Mouse (Mus musculus): ENCODE results near the gene Mrpl51.

Mrpl51 gene

GRCm38 (mm10) chr6:125159773-125160557 is 31.6 kb upstream of the Mrpl51 start:
- in situ Hi-C loops (cut with MboI): loop anchor here (5.0 kb wide), 1 partner anchor 112 kb away; no protein-coding TSS in a partner anchor

- in situ Hi-C loops (cut with MboI): loop anchor here (5.0 kb wide), 1 partner anchor 112 kb away; no protein-coding TSS in a partner anchor
Observed at GRCm38 (mm10) chr6:125160558-125160853, 31.1 kb upstream of the Mrpl51 start.

- in situ Hi-C loops (cut with MboI): loop anchor here (5.0 kb wide), 1 partner anchor 111 kb away; no protein-coding TSS in a partner anchor
Observed at GRCm38 (mm10) chr6:125160854-125161760, 30.5 kb upstream of the Mrpl51 start.

- in situ Hi-C loops (cut with MboI): loop anchor here (5.0 kb wide), 1 partner anchor 110 kb away; no protein-coding TSS in a partner anchor
Observed at GRCm38 (mm10) chr6:125161971-125162370, 29.6 kb upstream of the Mrpl51 start.

- in situ Hi-C loops (cut with MboI): loop anchor here (5.0 kb wide), 1 partner anchor 110 kb away; no protein-coding TSS in a partner anchor
Observed at GRCm38 (mm10) chr6:125162615-125163305, 28.8 kb upstream of the Mrpl51 start.

GRCm38 (mm10) chr6:125163801-125164657 is 27.6 kb upstream of the Mrpl51 start:
- in situ Hi-C loops (cut with MboI): loop anchor here (5.0 kb wide), 1 partner anchor 108 kb away; no protein-coding TSS in a partner anchor

- in situ Hi-C loops (cut with MboI): loop anchor here (5.0 kb wide), 1 partner anchor 108 kb away; no protein-coding TSS in a partner anchor
Observed at GRCm38 (mm10) chr6:125164672-125165327, 26.8 kb upstream of the Mrpl51 start.

- in situ Hi-C loops (cut with MboI): no loop called here
Observed at GRCm38 (mm10) chr6:125165328-125165891, 26.2 kb upstream of the Mrpl51 start.

- in situ Hi-C loops (cut with MboI): no loop called here
Observed at GRCm38 (mm10) chr6:125166051-125166751, 25.4 kb upstream of the Mrpl51 start, which contains the start of gene Gapdh. TSS of gene Gapdh (minus strand) at chr6:125166467.

- in situ Hi-C loops (cut with MboI): no loop called here
Observed at GRCm38 (mm10) chr6:125166861-125167650, 24.5 kb upstream of the Mrpl51 start.

GRCm38 (mm10) chr6:125168086-125168485 is 23.5 kb upstream of the Mrpl51 start:
- in situ Hi-C loops (cut with MboI): no loop called here

GRCm38 (mm10) chr6:125170194-125170593 is 21.4 kb upstream of the Mrpl51 start:
- in situ Hi-C loops (cut with MboI): no loop called here

GRCm38 (mm10) chr6:125172474-125172873 is 19.1 kb upstream of the Mrpl51 start:
- in situ Hi-C loops (cut with MboI): no loop called here

GRCm38 (mm10) chr6:125173256-125173655 is 18.3 kb upstream of the Mrpl51 start:
- in situ Hi-C loops (cut with MboI): no loop called here

GRCm38 (mm10) chr6:125175469-125175868 is 16.1 kb upstream of the Mrpl51 start:
- in situ Hi-C loops (cut with MboI): no loop called here

- in situ Hi-C loops (cut with MboI): no loop called here
Observed at GRCm38 (mm10) chr6:125179601-125180000, 12.0 kb upstream of the Mrpl51 start.

GRCm38 (mm10) chr6:125182133-125182532 is 9.5 kb upstream of the Mrpl51 start:
- in situ Hi-C loops (cut with MboI): no loop called here

- in situ Hi-C loops (cut with MboI): no loop called here
Observed at GRCm38 (mm10) chr6:125186203-125186602, 5.4 kb upstream of the Mrpl51 start.
